Mouse (Mus musculus): Measurements from ENCODE around the gene Igf2bp2.
A peak's percentile ranks its signal among the peaks of the same experiment; 100 is the strongest.

Igf2bp2 gene

GRCm38 (mm10) chr16:22147131-22147530 lies 16.0 kb downstream of the Igf2bp2 start:
- no peak for DNase-seq

GRCm38 (mm10) chr16:22146071-22146470 lies 17.0 kb downstream of the Igf2bp2 start:
- DNase-seq: no peak

DNA sequence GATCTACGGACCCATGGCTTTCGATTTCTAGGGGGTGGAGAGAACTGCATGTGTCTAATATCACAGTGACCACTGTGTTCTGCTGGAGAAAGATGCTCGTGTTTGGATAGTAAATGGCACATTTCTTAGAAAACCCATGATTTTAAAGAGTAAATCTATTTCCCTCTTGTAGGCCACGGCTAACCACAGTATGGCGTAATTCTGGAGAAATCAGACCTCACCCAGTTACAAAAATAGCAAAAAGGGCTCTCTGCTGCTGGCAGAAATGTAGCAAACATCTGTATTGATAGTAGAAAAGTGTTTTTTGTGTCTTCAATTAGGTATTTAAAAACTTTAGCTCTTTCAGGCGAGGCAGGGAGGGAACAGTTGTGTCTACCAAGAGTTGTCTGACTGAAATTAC lies 18.6 kb downstream of the Igf2bp2 start:
- no peak for DNase-seq

DNA sequence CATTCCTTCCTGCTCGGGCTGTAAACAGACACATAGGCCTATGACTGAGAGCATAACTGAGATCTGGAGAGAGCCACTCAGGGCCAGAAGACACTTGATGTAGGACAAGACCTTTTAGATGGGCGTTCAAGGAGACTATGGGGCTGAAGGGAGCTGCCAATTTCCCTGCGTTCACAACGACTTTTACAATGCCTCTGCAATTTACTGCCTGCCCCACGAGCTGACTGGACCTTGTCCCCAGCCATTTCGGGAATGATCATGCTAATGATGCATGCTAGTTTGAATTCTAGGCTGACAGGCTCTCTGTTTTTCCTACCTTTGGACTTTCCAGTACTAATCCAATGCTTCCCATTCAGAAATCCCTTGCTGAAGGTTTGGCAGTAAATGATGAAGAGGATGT lies 22.2 kb downstream of the Igf2bp2 start:
- DNase-seq: no peak

GRCm38 (mm10) chr16:22139821-22140220 lies 23.3 kb downstream of the Igf2bp2 start:
- DNase-seq: no peak

- DNase-seq: no peak
Measured at GRCm38 (mm10) chr16:22136198-22136597, 26.9 kb downstream of the Igf2bp2 start.

GRCm38 (mm10) chr16:22131321-22131720 lies 31.8 kb downstream of the Igf2bp2 start:
- no peak for DNase-seq

- no peak for DNase-seq
Measured at GRCm38 (mm10) chr16:22129511-22129910, 33.6 kb downstream of the Igf2bp2 start.

DNA sequence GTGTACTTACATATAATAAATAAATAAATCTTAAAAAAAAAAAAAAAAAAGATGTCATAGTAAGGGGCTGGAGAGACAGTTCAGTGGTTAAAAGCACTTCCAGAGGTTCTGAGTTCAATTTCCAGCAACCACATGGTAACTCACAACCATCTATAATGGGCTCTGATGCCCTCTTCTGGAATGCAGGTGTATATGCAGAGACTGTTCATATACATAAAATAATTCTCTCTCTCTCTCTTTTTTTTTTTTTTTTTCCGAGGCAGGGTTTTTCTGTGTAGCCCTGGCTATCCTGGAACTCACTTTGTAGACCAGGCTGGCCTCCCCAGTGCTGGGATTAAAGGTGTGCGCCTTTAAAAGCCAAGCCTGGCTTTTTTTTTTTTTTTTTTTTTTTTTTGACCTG lies 34.5 kb downstream of the Igf2bp2 start:
- DNase-seq: no peak

DNA sequence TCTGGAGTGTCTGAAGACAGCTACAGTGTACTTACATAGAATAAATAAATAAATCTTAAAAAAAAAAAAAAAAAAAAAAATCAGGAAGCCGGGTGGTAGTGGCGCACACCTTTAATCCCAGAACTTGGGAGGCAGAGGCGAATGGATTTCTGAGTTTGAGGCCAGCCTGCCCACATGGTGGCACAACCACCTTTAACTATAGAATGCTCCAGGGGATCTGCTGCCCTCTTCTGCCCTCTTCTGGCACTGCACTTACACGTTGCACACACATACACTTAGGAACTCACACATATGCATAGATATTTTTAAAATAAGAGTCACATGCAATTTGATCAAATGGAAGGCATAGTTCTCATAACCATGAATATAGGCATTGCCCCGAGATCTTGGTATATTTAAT lies 35.3 kb downstream of the Igf2bp2 start:
- no peak for DNase-seq

DNA sequence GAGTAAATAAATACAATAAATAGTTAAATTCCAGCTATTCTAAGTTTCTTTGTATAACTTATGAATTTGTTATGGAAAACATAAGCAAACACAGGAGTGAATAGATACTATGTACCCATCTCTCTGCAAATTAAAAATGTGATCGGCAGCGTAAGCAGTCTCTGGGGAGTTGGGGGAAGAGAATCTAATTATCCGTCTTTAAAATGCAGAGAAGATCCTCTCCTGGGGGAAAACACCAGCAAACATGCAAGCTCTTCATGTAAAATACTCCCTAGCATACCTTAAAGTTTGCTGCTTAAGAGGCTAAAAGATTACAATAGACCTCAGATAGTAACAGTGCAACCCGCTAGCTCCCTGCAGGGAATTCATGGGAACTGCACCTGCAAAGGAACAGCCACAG lies 36.2 kb downstream of the Igf2bp2 start:
- no peak for DNase-seq

DNA sequence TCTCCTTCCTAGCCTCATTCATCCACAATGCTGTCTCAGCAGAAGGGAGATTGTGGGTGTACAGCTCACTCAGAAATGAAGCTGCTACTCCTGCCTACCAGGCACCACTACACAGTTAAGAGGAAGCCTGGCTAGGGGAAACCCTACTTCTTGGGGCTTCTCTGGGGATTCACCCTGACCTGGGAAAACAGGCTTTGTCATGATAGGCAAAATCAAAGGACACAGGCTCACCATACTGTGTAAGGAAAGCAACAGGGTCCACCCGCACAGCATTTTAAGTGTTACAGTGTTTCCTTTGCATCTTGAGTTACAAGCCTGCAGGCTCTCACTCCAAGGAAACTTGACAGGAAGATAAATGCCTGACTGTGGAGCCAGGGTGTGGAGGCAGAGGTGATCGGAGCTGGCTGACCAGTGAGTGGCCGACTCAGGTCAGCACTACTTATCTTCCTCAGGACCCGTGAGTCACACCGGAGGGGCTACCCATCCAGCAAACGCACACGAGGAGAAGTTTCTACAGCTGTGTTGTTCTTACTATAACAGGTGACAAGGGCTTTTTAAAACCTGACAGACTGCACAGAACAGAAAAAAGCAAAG lies 38.7 kb downstream of the Igf2bp2 start:
- no peak for DNase-seq

DNA sequence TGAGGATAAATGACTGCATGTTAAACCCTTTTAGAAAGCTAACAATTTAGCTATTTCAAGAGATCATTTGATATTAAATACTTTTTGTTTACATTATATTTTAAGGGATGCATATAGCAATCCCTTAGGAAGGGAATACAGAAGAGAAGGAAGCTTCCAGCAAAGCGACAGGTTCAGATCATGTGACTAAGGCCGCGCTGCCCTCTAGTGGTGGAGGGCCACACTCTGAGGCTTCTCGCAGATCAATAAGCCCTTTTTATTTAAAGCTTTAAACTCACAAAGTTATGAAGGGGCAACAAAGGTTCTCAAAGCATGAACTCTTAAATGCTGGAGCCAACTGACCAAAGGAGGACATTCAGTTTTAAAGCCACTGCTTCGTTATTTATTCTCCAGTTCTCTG lies 39.4 kb downstream of the Igf2bp2 start:
- peak; percentile 69 for DNase-seq

- DNase-seq: peak; percentile 6
Measured at GRCm38 (mm10) chr16:22121109-22121508, 42.0 kb downstream of the Igf2bp2 start.

GRCm38 (mm10) chr16:22119524-22119923 lies 43.6 kb downstream of the Igf2bp2 start:
- no peak for DNase-seq

DNA sequence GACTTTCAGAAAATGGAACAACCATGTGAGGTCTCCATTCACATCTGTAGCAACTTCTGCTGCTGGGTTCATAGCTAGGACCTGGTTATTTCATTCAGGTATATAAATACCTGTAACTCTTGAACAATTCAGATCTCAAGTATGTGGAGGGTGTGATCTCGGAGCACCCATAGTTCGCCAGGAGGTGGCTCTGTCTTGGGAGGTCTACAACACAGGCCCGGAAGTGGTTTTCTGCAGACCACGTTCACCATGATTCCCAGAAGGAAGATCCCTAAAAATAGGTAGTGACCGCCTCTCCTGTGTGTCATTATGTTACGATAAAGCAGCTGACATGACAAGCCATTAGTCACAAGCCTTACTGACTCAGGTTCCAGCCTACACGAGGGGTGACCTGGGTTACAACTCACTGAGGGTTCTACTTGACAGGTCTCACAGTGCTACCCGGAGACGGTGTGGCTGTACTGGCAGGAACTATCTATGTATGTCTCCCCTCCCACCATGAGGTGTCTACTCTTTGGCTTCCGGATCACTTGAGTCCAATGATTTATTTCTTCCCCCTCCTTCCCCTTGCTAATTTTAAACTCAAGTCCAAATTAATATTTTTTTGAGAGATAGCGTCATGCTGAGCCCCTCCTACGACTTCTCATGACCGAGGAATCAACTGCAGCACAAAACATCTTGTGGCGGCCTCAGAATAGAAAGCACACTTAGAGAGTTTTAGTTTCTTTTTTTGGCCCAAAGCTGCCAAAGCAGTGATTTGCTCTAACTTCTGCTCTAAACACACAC lies 44.2 kb downstream of the Igf2bp2 start:
- peak; percentile 9 for DNase-seq

- peak; percentile 40 for DNase-seq
Measured at GRCm38 (mm10) chr16:22118151-22118550, 44.9 kb downstream of the Igf2bp2 start.

DNA sequence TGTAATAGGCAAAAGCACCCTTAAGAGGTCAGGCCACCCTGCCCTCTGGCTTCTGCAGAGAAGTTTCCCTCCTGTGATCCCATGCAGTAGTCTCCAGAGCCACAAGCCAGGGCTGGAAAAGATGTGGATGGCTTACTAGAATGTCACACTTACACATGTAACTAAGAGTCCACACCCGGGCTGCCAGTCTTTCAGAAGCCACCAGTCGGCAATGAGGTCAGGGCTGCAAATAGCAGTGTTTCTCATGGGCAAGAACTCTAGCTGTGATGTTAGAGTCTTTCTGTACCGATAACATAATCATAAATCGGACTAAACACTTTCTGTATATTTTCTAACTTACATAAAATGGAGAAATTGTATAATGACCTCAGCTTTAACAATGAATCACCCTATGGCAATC lies 46.4 kb downstream of the Igf2bp2 start:
- no peak for DNase-seq

DNA sequence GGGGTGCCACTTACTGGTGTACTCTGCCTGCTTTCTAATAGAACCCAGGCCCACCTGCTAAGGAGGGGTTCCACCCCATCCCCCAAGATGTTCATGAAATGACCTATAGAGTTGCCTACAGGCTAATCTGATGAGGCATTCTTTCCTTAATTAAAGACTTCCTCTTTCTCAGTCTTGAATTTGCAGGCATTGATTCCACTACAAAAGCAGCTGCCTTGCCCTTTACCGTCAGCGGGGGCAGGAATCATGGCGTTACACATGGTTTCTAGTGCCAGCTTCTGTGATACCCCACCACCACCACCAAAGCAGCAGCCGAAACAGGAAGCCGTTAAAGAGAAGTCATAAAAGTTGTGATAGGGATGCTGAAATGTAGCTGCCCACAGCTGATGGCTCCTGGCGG lies 47.0 kb downstream of the Igf2bp2 start:
- DNase-seq: no peak

GRCm38 (mm10) chr16:22110036-22110435 lies 53.1 kb downstream of the Igf2bp2 start:
- DNase-seq: no peak

GRCm38 (mm10) chr16:22109159-22109558 lies 53.9 kb downstream of the Igf2bp2 start:
- DNase-seq: no peak

- DNase-seq: peak; percentile 69
Measured at GRCm38 (mm10) chr16:22107897-22108516, 55.1 kb downstream of the Igf2bp2 start.

DNA sequence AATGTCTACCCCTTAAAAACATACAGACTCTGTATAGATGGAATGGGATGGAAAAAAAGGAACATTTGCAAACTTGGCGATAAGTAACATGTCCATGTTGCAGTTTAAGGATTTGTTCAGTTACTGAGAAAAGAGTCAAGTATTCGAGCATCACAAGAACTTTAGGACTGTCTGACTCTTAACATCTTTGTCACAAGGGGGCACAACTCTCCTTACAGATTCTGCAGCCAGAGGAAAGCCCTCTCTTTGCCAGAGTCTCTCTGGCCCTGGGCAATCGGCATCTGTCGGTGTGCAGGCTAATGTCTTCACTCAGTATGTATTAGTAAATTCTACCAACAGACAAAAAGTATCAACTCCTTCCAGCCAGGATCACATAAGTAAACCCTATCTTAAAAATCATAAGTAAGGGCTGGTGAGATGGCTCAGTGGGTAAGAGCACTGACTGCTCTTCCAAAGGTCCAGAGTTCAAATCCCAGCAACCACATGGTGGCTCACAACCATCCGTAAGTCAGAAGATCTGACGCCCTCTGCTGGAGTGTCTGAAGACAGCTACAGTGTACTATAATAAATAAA lies 57.0 kb downstream of the Igf2bp2 start:
- DNase-seq: no peak

DNA sequence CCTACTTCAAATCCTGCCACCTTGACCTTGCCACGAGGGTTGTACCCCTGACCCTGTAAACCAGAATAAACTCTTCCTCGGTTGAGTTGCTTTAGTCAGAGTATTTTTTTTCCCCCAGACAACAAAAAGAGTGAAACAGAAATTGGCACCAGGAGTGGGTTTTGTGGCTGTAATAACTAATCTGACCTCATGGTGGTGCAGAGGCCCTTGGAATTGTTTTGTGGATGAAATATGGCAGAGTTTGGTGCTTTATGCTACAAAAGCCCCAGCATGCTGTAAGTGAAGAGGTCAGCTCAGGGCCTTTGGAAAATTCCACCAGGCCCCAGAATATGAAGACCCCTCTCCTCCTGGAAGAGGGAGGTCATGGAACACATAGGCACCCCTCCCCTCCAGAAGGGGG lies 63.0 kb downstream of the Igf2bp2 start:
- no peak for DNase-seq
